Mouse (Mus musculus): ENCODE results near the gene Sacs. TPM values are rescaled to one million over a fixed set of nuclear protein-coding genes. Genes with fewer than 3 reads are reported as not detected.

Sacs gene
- polyA plus RNA-seq, 1 experiment from 2014 or later = 6.9 TPM

DNA sequence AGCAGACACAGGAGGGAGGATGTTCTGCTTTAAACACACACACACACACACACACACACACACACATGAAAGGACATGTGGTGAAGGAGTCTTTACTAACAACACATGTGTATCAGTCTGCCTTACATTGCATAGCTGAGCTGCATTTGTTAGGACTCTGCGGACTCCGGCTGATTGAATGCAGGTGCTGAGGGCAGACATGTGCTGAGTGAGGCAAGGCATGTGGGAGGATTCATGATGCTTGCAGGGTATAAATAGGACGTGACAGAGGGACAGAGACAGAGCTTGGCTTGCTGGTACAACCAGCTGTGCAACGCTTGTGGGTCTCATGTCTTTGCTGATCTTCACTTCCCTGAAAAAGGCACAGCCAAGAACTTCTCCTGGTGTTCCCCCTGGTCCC is 85.5 kb downstream of the Sacs start:
- Histone ChIP-seq H3K4me1 (replicated peaks) (no peaks in the 10 kb centered on the region), H3K27me3 (no peaks in the 10 kb centered on the region), H3K9me3 (0 out of 2 replicates have a peak, but pooled peaks cover 3% of the 10 kb centered on the region), H3K27ac (replicated peaks) (no peak overlapping the region), H3K36me3 (no peaks in the 10 kb centered on the region), H3K4me3 (no peak overlapping the region), H3K9ac (no peak overlapping the region), H3K4me2 (no peak overlapping the region)
- 75% methylated on average over 4 of the region's 4 CpGs for WGBS
- no peak for ATAC-seq (ENCODE audit: low FRiP score, low read depth)

DNA sequence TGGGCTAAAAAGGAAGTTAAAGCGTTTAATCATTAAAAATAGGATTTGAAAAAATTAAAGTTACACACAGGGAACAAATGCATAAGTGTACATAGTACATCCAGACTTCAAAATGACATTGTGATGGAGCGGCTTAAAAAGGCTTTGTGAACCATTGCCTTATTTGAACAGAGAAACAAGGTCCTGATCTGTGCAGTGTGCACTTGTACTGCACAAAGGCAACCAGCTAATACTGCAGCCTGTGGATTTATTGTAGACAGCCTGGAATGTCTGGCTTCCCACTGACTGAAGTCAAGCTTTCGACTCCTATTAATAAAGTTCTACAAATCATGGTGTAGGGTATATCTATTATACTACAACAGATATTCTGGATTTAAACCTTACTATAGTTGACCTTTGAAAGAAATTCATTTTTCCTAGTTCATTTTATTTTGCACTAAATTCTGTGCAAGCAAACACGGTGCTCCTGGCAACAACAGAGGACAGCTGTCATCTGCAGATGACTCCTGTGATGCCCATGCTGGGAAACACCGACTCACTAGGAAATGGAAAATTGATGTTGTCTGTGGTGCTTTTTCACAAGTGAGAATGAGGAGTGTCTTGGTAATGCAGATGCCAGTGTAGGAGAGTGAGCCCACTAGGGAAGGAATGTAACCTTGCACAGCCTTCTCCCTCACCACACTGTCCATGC is 86.3 kb downstream of the Sacs start:
- H3K4me2 ChIP-seq = no peak overlapping the region
- no peaks in the 10 kb centered on the region for H3K4me1 ChIP-seq (replicated peaks)
- no peak overlapping the region for H3K27ac ChIP-seq (replicated peaks)
- no peaks in the 10 kb centered on the region for H3K36me3 ChIP-seq
- no peak for ATAC-seq (ENCODE audit: low FRiP score, low read depth)
- no peaks in the 10 kb centered on the region for H3K27me3 ChIP-seq
- H3K9me3 ChIP-seq = no peaks in the 10 kb centered on the region
- no peak overlapping the region for H3K9ac ChIP-seq
- H3K4me3 ChIP-seq = no peak overlapping the region
- WGBS = 72% methylated on average over 5 of the region's 5 CpGs

DNA sequence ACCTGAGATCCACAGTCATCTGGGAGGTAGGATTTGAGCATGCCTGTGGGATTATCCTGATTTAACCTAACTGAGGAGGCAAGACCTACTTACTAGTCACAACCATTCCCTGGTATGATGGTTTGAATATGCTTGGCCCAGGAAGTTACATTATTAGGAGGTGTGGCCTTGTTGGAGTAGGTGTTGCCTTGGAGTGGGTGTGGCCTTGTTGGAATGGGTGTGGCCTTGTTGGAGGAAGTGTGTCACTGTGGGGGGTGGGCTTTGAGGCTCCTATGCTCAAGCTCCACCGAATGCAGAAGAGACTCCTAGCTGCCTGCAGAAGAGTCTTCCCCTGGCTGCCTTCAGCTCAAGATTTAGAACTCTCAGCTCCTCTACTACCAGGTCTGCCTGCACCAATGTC is 87.9 kb downstream of the Sacs start:
- Histone ChIP-seq H3K4me1 (replicated peaks) (no peaks in the 10 kb centered on the region), H3K9ac (no peak overlapping the region), H3K4me3 (no peak overlapping the region), H3K36me3 (no peaks in the 10 kb centered on the region), H3K27me3 (no peaks in the 10 kb centered on the region), H3K27ac (replicated peaks) (no peak overlapping the region), H3K4me2 (no peak overlapping the region), H3K9me3 (no peaks in the 10 kb centered on the region)
- ATAC-seq (ENCODE audit: low FRiP score, low read depth) = no peak
- 64% methylated on average over 1 of the region's 1 CpGs for WGBS

DNA sequence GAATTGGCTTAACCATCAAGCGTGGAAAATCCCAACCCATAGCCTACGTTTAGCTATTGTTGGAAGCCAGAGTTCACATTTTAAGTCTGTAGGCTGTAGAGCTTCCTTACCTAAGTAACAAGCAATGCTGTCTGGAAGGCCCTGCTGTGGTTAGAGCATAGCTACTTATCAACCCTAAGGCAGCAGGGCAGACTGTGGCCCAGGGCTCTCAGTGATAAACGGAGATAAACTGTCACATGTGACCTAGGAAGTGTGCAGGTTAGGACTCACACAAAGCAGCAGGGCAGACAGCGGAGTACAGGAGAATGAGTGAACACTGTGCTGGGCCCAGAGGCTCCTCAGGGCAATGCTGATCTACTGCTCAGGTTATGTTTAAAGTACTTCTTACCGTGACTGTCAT is 91.5 kb downstream of the Sacs start:
- no peak overlapping the region for H3K4me3 ChIP-seq
- H3K4me1 ChIP-seq (replicated peaks) = no peaks in the 10 kb centered on the region
- no peak overlapping the region for H3K27ac ChIP-seq (replicated peaks)
- H3K9me3 ChIP-seq = no peaks in the 10 kb centered on the region
- H3K27me3 ChIP-seq = no peaks in the 10 kb centered on the region
- H3K9ac ChIP-seq = no peak overlapping the region
- no peak for ATAC-seq (ENCODE audit: low FRiP score, low read depth)
- no peaks in the 10 kb centered on the region for H3K36me3 ChIP-seq
- H3K4me2 ChIP-seq = no peak overlapping the region
- 89% methylated on average over 5 of the region's 5 CpGs for WGBS

DNA sequence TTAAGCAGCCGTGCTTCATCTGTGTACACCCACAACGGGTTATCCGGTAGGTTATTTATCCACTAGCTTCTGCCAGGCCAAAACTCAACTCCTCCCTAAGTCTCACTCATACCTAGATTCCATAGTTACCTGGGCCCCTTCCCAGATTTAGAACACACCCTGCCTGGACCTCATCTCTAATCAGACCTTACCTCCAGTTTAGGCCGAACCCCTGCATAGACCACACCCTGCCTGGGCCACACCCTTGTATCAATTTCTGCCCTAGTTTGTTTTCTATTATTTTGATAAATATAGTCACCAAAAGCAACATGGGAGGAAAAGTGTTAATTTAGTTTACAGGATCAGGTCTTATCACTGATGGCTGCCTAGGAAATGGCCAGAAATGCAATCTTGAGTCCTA is 91.9 kb downstream of the Sacs start:
- H3K36me3 ChIP-seq = no peaks in the 10 kb centered on the region
- H3K27me3 ChIP-seq = no peaks in the 10 kb centered on the region
- WGBS = over 99% methylated on average over 4 of the region's 4 CpGs
- H3K9me3 ChIP-seq = no peaks in the 10 kb centered on the region
- no peak overlapping the region for H3K4me2 ChIP-seq
- no peaks in the 10 kb centered on the region for H3K4me1 ChIP-seq (replicated peaks)
- no peak overlapping the region for H3K27ac ChIP-seq (replicated peaks)
- ATAC-seq (ENCODE audit: low FRiP score, low read depth) = no peak
- H3K4me3 ChIP-seq = no peak overlapping the region
- no peak overlapping the region for H3K9ac ChIP-seq

DNA sequence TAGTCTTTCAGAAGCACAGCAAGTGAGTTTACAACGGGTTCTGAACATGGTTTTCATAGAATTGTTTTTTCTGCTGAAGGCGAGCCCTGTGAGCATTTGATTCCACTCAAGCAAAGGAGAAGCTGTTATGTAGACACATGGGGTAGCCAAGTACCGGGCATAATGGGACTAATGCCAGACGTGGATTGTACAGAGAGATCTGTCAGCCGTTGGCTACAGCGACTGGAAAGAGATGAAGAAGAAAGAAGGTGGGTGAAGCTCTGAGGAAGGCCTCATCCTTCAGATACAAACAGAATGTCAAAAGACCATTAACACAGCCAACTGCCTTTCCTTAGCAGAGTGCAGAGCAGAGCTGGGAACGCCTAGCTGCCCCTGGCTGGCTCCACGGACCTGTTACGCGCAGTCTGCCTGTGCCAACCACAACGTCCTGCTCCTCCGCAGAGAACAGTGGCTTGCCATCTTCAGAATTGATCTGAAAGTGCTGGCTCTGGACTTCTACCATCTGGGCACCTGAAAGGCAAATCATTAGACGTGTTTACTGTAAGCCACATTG is 93.8 kb downstream of the Sacs start:
- no peak overlapping the region for H3K27ac ChIP-seq (replicated peaks)
- no peaks in the 10 kb centered on the region for H3K9me3 ChIP-seq
- no peaks in the 10 kb centered on the region for H3K36me3 ChIP-seq
- no peak overlapping the region for H3K9ac ChIP-seq
- no peaks in the 10 kb centered on the region for H3K27me3 ChIP-seq
- 79% methylated on average over 13 of the region's 13 CpGs for WGBS
- ATAC-seq (ENCODE audit: low FRiP score, low read depth) = no peak
- H3K4me1 ChIP-seq (replicated peaks) = no peaks in the 10 kb centered on the region
- no peak overlapping the region for H3K4me3 ChIP-seq
- H3K4me2 ChIP-seq = no peak overlapping the region

DNA sequence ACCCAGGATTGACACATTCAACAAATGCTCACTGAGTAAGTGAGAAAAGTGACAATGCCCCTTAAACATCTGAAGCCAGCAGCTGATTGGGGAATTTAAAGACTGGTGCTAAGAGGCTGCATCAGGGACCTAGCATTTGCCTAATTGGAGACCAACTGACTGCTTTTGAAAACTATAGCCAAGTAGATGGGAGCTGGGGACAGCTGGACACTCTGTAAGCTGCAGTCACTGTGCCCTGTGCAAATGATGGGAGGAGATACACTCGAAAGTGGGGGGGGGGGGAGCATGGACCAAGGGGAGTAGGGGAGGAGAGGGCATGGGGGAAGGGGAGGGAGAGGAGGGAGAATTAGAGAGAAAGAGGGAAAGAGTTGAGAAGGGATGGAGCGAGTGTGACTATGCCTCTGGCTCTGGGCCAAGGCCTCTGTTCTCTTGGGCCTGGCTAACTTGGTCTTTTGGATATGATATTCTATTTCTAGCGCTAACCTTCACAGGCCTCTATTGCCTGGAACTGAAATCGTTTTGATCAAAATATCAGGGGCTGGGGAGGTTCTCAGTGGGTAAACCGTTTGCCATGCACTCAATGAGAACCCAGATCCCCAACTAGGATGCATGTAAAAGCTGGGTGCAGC is 97.7 kb downstream of the Sacs start:
- Histone ChIP-seq H3K9me3 (no peaks in the 10 kb centered on the region), H3K36me3 (no peaks in the 10 kb centered on the region), H3K4me3 (no peak overlapping the region), H3K4me1 (replicated peaks) (0 out of 2 replicates have a peak, but pooled peaks cover 3% of the 10 kb centered on the region), H3K4me2 (no peak overlapping the region), H3K27ac (replicated peaks) (no peak overlapping the region), H3K9ac (no peak overlapping the region), H3K27me3 (no peaks in the 10 kb centered on the region)
- ATAC-seq (ENCODE audit: low FRiP score, low read depth) = no peak
- 58% methylated on average over 5 of the region's 5 CpGs for WGBS

DNA sequence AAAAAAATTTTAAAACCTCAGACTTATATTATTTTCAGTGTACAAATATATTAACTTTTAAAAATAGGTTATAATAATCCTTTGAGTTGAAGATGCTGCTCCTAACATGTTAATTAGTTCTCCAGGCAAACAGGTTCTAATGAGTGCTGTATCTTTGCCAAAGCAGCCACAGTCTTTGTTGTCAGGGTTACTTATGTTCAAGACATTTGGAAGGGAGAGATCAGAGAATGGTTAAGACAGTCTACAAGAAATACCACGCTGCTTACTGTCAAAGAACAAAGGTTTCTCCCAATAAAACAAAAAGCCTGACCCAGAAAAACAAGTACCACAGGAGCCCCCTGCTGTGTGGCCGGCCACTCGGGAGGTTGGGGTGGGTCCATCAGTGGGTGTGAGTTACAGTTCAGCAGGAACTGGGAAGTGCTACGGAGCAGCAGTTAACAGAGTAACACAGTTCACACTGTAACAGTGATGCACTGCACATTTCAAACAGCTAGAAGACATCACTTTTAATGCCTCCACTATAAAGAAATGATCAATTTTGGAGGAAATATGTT is 98.9 kb downstream of the Sacs start:
- H3K9ac ChIP-seq = no peak overlapping the region
- no peak for ATAC-seq (ENCODE audit: low FRiP score, low read depth)
- no peak overlapping the region for H3K27ac ChIP-seq (replicated peaks)
- no peak overlapping the region for H3K4me3 ChIP-seq
- no peaks in the 10 kb centered on the region for H3K9me3 ChIP-seq
- H3K4me1 ChIP-seq (replicated peaks) = 0 out of 2 replicates have a peak, but pooled peaks cover 3% of the 10 kb centered on the region
- no peaks in the 10 kb centered on the region for H3K36me3 ChIP-seq
- H3K27me3 ChIP-seq = no peaks in the 10 kb centered on the region
- no peak overlapping the region for H3K4me2 ChIP-seq
- WGBS = 17% methylated on average over 4 of the region's 4 CpGs

DNA sequence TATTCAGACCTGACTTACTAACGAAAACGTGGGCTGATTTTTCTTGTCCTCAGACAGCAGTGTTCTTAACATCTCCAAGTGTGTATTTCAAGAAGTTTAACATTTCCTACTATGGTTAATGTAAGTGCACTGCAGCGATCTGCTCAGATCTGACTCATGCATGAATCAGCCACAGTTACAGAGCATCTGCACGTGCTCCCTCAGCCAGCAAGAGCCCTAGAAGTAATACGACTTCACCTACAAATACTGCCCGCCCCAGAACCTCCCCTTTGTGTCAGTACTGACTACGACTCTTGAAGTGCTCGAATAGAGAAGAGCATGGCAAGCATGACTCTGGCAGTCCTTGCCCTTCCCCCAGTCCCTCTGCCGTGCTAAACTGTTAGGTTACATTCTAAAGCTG is 100.5 kb downstream of the Sacs start:
- 80% methylated on average over 9 of the region's 9 CpGs for WGBS

DNA sequence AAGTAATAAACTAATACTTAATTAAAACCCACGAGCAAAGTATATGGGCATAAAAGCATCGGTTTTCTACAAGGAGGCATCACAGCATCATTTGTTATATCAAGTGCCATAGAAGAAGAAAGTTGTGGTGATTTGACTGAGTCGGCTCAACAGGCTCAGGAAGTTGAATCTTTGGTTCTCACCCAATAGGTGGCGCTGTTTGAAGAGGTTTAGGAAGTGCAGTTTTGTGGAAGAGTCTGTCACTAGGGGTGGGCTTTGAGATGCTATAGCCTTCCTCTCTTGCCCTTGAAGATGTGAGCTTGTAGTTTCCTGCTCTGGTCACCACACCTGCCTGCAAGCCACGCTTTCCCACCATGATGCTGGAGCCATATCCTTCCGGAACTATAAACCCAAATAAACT is 104.4 kb downstream of the Sacs start:
- Histone ChIP-seq H3K36me3 (no peaks in the 10 kb centered on the region), H3K4me1 (replicated peaks) (no peaks in the 10 kb centered on the region), H3K9me3 (no peaks in the 10 kb centered on the region), H3K27ac (replicated peaks) (no peak overlapping the region), H3K4me3 (no peak overlapping the region), H3K9ac (no peak overlapping the region), H3K27me3 (no peaks in the 10 kb centered on the region), H3K4me2 (no peak overlapping the region)
- WGBS = 42% methylated on average over 6 of the region's 6 CpGs
- no peak for ATAC-seq (ENCODE audit: low FRiP score, low read depth)

More for the DNA sequence above, 100.5 kb downstream of the Sacs start:
- Histone ChIP-seq H3K27me3 (no peaks in the 10 kb centered on the region), H3K9ac (no peak overlapping the region), H3K27ac (replicated peaks) (no peak overlapping the region), H3K9me3 (no peaks in the 10 kb centered on the region), H3K4me2 (no peak overlapping the region), H3K36me3 (no peaks in the 10 kb centered on the region), H3K4me3 (no peak overlapping the region), H3K4me1 (replicated peaks) (0 out of 2 replicates have a peak, but pooled peaks cover 3% of the 10 kb centered on the region)
- no peak for ATAC-seq (ENCODE audit: low FRiP score, low read depth)

DNA sequence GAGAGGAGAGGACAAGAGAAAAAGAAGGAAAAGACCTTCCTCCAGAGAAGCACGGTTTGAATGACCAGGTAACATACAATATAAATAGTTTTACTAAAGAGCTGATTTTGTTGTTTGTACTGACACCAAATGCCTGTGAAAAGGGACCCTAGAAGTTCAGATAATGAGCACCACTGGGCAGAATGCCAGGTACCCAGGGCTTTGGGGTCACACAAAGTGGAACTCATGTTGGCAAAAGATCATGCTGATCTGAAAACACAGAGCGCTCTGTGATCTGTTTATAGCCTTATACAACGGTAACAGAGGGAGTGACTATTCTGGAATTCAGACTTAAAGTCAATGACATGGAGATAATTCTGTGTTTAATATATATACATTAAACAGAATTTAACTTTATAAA is 108.2 kb downstream of the Sacs start:
- no peak overlapping the region for H3K4me2 ChIP-seq
- H3K4me1 ChIP-seq (replicated peaks) = no peaks in the 10 kb centered on the region
- WGBS = 84% methylated on average over 3 of the region's 3 CpGs
- H3K9ac ChIP-seq = no peak overlapping the region
- no peaks in the 10 kb centered on the region for H3K27me3 ChIP-seq
- no peak for ATAC-seq (ENCODE audit: low FRiP score, low read depth)
- H3K36me3 ChIP-seq = no peaks in the 10 kb centered on the region
- H3K9me3 ChIP-seq = peaks cover 8% of the 10 kb centered on the region; the same call in 1 of the 2 replicates
- H3K27ac ChIP-seq (replicated peaks) = no peak overlapping the region
- H3K4me3 ChIP-seq = no peak overlapping the region

DNA sequence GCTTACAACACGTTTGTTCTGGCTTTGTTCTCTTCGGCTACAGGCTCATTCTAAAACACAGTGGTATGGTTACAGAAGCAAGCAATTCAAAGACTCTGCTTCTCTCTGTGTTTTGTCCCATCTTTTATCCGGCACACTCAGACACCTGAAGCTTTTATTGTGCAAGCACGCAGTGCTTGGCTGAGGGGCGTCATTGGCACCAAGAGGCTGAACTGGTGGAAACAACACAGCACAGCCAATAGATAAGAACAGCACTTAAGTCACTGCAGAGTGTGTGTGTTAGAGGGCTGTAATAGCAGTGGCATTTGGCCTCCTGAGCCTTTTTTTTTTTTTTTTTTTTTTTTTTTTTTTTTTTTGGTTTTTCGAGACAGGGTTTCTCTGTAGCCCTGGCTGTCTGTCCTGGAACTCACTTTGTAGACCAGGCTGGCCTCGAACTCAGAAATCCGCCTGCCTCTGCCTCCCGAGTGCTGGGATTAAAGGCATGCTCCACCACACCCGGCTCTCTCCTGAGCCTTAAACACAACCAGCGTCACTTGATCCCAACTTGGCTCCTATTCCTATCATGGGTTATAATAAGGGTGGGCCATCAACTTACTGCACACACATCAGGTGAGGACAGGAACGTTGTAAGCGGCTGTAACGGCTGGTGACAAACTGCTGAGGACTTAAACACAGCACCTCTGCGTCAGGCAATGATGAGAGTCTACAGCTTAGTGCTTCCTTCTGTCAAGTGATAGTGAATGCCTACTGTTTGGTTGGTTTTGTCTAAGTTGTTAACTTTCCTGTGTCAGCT is 114.5 kb downstream of the Sacs start:
- no peak for ATAC-seq (ENCODE audit: low FRiP score, low read depth)
- Histone ChIP-seq H3K27me3 (no peaks in the 10 kb centered on the region), H3K27ac (replicated peaks) (no peak overlapping the region), H3K4me2 (no peak overlapping the region), H3K9ac (no peak overlapping the region), H3K9me3 (peaks cover 8% of the 10 kb centered on the region; the same call in 1 of the 2 replicates), H3K36me3 (no peaks in the 10 kb centered on the region), H3K4me3 (no peak overlapping the region), H3K4me1 (replicated peaks) (no peaks in the 10 kb centered on the region)
- 87% methylated on average over 15 of the region's 15 CpGs for WGBS

Measured in hindbrain, embryonic 15.5 days (tissue).